Mouse (Mus musculus) stomach, postnatal 0 days (tissue): ENCODE results near the gene Gm10198.

Experiments
- CTCF ChIP-seq: IDR thresholded peaks from 2 replicates; pipeline ENCODE4 v1.5.1; 2016; ENCODE audit warnings: antibody characterized with exemption, low read depth, mild to moderate bottlenecking, moderate library complexity
- EP300 ChIP-seq: optimal IDR thresholded peaks from 2 replicates; pipeline ENCODE3; 2016; ENCODE audit warnings: antibody characterized with exemption

GRCm38 (mm10) chr13:111553182-111553581, 39.4 kb upstream of the Gm10198 start:
- no peak for TF ChIP-seq CTCF
- no peak for TF ChIP-seq EP300
